ENCODE assay signal across 28 mouse cellular contexts in genomic region chr19:16797923-16798322, GRCm38 (mm10). TPM values are rescaled to one million over a fixed set of nuclear protein-coding genes. Genes with fewer than 3 reads are reported as not detected.
DNase-seq lines count a peak whose midpoint lies in the region; ATAC-seq and TF ChIP-seq lines count a peak whose summit lies in the region.
"Had no signal": no experiment of that assay in that cellular context is flagged by ENCODE, and none has a peak within 500 bp of the region (broad histone marks: within the 10 kb centered on the region; RNA-seq: fewer than 3 reads in every experiment).

No protein-coding gene starts in this region.

- H3K27me3 ChIP-seq in lung, embryonic 14.5 days (ENCODE audit: insufficient read depth, low read length), result no peaks in the 10 kb centered on the region
- H3K27me3 ChIP-seq: embryonic facial prominence, embryonic 13.5 days; forebrain, embryonic 13.5 days; hindbrain, embryonic 12.5 days; hindbrain, embryonic 15.5 days; intestine, embryonic 15.5 days had no signal

- H3K27ac ChIP-seq in lung, embryonic 14.5 days (ENCODE audit: low read depth), result no peak overlapping the region
- H3K27ac ChIP-seq: embryonic facial prominence, embryonic 10.5 days; embryonic facial prominence, embryonic 13.5 days; forebrain, embryonic 10.5 days; forebrain, embryonic 13.5 days; hindbrain, embryonic 12.5 days; hindbrain, embryonic 15.5 days; intestine, embryonic 15.5 days had no signal

- no peaks in the 10 kb centered on the region for H3K4me1 ChIP-seq in lung, embryonic 14.5 days (ENCODE audit: insufficient read depth)
- no peaks in the 10 kb centered on the region for H3K4me1 ChIP-seq in lung, adult 2 months (ENCODE audit: control insufficient read depth, insufficient read depth, low read length)
- H3K4me1 ChIP-seq: embryonic facial prominence, embryonic 10.5 days; embryonic facial prominence, embryonic 13.5 days; forebrain, embryonic 10.5 days; forebrain, embryonic 13.5 days; hindbrain, embryonic 12.5 days; hindbrain, embryonic 15.5 days; intestine, embryonic 15.5 days had no signal

- TF ChIP-seq CTCF in lung, embryonic 14.5 days (IDR thresholded peaks at IDR 0.05; ENCODE audit: low read depth), result no peak
- TF ChIP-seq CTCF in lung, adult 2 months (IDR thresholded peaks at IDR 0.05; ENCODE audit: insufficient read depth, low read length), result no peak

- 42% methylated on average over 4 of the region's 4 CpGs for WGBS in lung, embryonic 14.5 days
- WGBS in lung, adult 2 months, result 60% methylated on average over 4 of the region's 4 CpGs

- no peaks in the 10 kb centered on the region for H3K9me3 ChIP-seq in lung, embryonic 14.5 days (ENCODE audit: low read depth, low read length)
- H3K9me3 ChIP-seq: embryonic facial prominence, embryonic 13.5 days; forebrain, embryonic 13.5 days; hindbrain, embryonic 12.5 days; hindbrain, embryonic 15.5 days; intestine, embryonic 15.5 days had no signal

- H3K4me3 ChIP-seq in lung, embryonic 14.5 days (ENCODE audit: low read depth, low read length), result no peak overlapping the region
- H3K4me3 ChIP-seq in lung, adult 2 months (replicated peaks; ENCODE audit: extremely low read depth, low read depth, low read length), result no peak overlapping the region
- H3K4me3 ChIP-seq: embryonic facial prominence, embryonic 10.5 days; embryonic facial prominence, embryonic 13.5 days; forebrain, embryonic 10.5 days; forebrain, embryonic 13.5 days; hindbrain, embryonic 12.5 days; hindbrain, embryonic 15.5 days; intestine, embryonic 15.5 days had no signal

- H3K36me3 ChIP-seq in lung, embryonic 14.5 days (ENCODE audit: insufficient read depth), result no peaks in the 10 kb centered on the region
- H3K36me3 ChIP-seq: embryonic facial prominence, embryonic 10.5 days; embryonic facial prominence, embryonic 13.5 days; forebrain, embryonic 10.5 days; hindbrain, embryonic 12.5 days; hindbrain, embryonic 15.5 days; intestine, embryonic 15.5 days had no signal

- H3K9ac ChIP-seq in lung, embryonic 14.5 days, result no peak overlapping the region
- H3K9ac ChIP-seq: embryonic facial prominence, embryonic 13.5 days; forebrain, embryonic 13.5 days; forebrain, postnatal 0 days; hindbrain, embryonic 12.5 days; hindbrain, embryonic 15.5 days; intestine, embryonic 15.5 days had no signal

- TF ChIP-seq POLR2A in lung, adult 2 months (IDR thresholded peaks at IDR 0.05; ENCODE audit: borderline replicate concordance, extremely low read depth, low read depth, low read length), result no peak

- DNase-seq in lung, embryonic 14.5 days, result peak; percentile 14
- no peak for DNase-seq in lung, adult 2 months
- DNase-seq in 416B (ENCODE audit: low read depth), result peak; percentile 71
- no peak for DNase-seq in cerebellum, postnatal 25 days
- DNase-seq: adrenal gland, postnatal 14 days; cerebellum, adult 11-12 months; cerebellum, adult 8-10 months; cerebellum, postnatal 14 days; embryo, embryonic 11 days; forebrain, postnatal 0 days; gastrocnemius, postnatal 10 days; gastrocnemius, postnatal 36 days; heart, adult 11 months; kidney, adult 11 months; kidney, adult 8-10 months had no signal

- no peak overlapping the region for H3K4me2 ChIP-seq in lung, embryonic 14.5 days
- H3K4me2 ChIP-seq: embryonic facial prominence, embryonic 13.5 days; forebrain, embryonic 13.5 days; heart, embryonic 11.5 days; hindbrain, embryonic 12.5 days; hindbrain, embryonic 15.5 days; intestine, embryonic 15.5 days had no signal

- ATAC-seq in lung, embryonic 14.5 days (ENCODE audit: insufficient read depth), result no peak
- ATAC-seq in granulocyte monocyte progenitor cell, adult 5-6 weeks (replicated peaks; ENCODE audit: poor library complexity, severe bottlenecking), result peak; percentile 65
- ATAC-seq in erythroblast, adult 5-6 weeks (replicated peaks; ENCODE audit: low FRiP score, poor library complexity, severe bottlenecking), result no peak
- ATAC-seq in inflammation-experienced regulatory T-cells, adult 6 months, result no peak
- ATAC-seq: activated CD4-positive, CD25-positive, alpha-beta regulatory T cell, adult 4 months; CD4-positive, CD25-positive, alpha-beta regulatory T cell, adult 4 months; forebrain, embryonic 13.5 days; forebrain, postnatal 0 days; intestine, embryonic 15.5 days had no signal

RNA-seq across cellular contexts. Expression of gene Vps13a, which starts 17.2 kb away (rescaled TPM):
- polyA plus RNA-seq in lung, embryonic 14.5 days (2014; fragmentation: Nextera tagmentation; extraction: Ambion mirVana), result 12.0 and 12.2 TPM in 2 replicates
- polyA plus RNA-seq in lung, adult 2 months (2012; rRNA removed), result 1.8 and 4.1 TPM in 2 replicates
- 50.6 and 60.5 TPM in 2 replicates for total RNA-seq in granulocyte monocyte progenitor cell, adult 5-6 weeks (2014; fragmentation: Nextera tagmentation)
- total RNA-seq in granulocyte monocyte progenitor cell, adult 5-6 weeks (2017), result 63.0 and 65.9 TPM in 2 replicates
- 21.9 and 32.7 TPM in 2 replicates for total RNA-seq in erythroblast, adult 5-6 weeks (2015; ENCODE audit: low replicate concordance)
- total RNA-seq in erythroblast, adult 5-6 weeks (2017; ENCODE audit: low replicate concordance), result 15.7 and 33.7 TPM in 2 replicates
- polyA plus RNA-seq in inflammation-experienced regulatory T-cells, adult 6 months (2017; shearing (Covaris generic)), result 10 to 100 TPM; 29.2 to 58.1 (median 53.5) TPM

Comparison
In these comparisons a context has a peak if more than half of its experiments do, and no peak if none do; other contexts are left out.
1. DNase-seq: peak in lung, embryonic 14.5 days (single experiment) and 416B (single experiment); none in lung, adult 2 months (single experiment) and cerebellum, postnatal 25 days (0 of 2).